Mouse (Mus musculus) spleen, adult 10 weeks (tissue): ENCODE results near the gene Kif1c. TPM values are rescaled to one million over a fixed set of nuclear protein-coding genes. Genes with fewer than 3 reads are reported as not detected.

Source experiments
- polyA plus RNA-seq: library from polyadenylated mRNA; stranded (reverse); fragments of 350-450 nt; fragmentation: Illumina TruSeq; extraction: RNeasy Lipid Tissue Mini Kit (QIAGEN cat#74804); gene quantifications from one replicate; pipeline ENCODE4 v1.2.3, GENCODE M21; 2015; ENCODE audit warnings: low replicate concordance; ENCODE audit not compliant: insufficient read depth

The Kif1c gene
- 17.2 TPM for polyA plus RNA-seq

GRCm38 (mm10) chr11:70699722-70700556 is at the start of gene Kif1c, which contains the start of gene Inca1:
Kif1c (plus strand) TSS chr11:70700548.
Inca1 (minus strand) TSS chr11:70700155.

DNA sequence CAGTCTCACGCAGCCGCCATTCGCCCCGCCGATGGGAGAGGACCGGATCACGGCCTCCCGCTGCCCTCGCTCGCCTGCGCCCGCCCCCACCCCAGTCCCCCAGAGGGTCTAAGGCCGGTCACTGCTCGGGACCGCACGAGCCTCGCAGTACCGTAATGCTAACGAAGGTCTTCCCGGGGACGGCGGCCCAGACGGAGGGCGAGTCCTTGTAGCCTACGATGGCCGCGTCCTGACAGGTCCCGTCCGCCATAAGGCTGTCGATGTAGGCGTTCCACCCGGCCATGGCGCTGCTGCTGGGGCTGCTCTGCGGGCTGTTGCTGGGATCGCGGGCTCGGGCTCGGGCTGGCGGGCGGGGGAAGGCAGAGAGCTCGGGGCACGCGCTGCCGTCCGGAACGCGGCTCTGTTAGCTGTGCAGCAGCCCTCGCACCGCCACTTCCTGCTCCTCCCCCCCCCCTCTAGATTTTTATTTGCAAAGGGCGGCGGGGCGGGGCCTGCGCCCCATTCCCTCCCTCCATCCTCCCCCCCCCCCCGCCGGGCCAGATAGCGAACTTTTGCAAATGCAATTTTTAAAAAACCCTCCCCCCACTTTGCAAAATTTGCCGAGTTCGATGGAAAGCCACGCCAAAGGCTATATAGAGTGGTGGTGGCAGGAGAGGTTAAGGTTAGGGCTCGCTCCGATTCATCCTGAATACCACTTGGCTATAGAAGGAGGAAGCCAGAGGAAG is 46.0 kb upstream of the Kif1c start, which contains the start of gene Pfn1:
TSS of gene Pfn1 (minus strand) at position 447 of the 725 bp plus-strand sequence.

GRCm38 (mm10) chr11:70656964-70657363 is 43.4 kb upstream of the Kif1c start, which contains the start of gene Eno3:
Eno3 (plus strand) TSS chr11:70657202.

DNA sequence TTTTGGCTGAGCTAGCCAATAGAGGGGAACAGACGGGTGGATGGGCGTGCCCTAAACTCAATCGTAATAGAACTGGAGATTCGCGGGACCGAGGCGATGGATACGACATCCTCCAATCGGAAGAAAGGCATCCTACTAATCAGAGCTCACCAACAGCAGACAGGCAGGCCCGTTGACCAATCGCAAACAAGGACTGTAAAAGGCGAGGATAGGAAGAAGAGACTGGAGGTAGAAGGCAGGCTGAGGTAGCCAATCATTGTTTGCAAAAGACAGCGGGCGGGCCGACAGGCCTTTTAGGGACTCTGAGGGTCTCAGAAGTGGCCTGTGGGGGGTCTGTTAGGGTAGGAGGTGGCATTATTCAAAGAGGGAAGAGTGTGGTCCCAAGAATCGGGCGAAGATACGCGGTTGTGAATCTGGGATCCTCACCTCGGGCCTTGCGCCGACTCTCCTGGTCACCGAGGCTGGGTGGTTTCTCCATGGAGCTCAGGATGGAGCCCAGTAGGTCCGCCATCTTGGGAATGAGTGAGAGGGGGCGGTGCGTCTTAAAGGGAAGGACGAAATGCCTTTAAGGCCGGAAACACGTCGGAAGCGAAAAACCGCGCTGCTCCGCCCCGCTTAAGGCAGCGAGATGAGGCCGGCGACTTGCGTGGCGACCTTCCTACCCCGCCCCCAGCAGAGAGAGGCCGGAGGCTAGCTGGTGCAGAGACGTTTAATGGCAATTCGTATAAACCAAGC is 31.4 kb upstream of the Kif1c start, which contains the start of gene Spag7:
TSS of gene Spag7 (minus strand) at position 646 of the 735 bp plus-strand sequence.

DNA sequence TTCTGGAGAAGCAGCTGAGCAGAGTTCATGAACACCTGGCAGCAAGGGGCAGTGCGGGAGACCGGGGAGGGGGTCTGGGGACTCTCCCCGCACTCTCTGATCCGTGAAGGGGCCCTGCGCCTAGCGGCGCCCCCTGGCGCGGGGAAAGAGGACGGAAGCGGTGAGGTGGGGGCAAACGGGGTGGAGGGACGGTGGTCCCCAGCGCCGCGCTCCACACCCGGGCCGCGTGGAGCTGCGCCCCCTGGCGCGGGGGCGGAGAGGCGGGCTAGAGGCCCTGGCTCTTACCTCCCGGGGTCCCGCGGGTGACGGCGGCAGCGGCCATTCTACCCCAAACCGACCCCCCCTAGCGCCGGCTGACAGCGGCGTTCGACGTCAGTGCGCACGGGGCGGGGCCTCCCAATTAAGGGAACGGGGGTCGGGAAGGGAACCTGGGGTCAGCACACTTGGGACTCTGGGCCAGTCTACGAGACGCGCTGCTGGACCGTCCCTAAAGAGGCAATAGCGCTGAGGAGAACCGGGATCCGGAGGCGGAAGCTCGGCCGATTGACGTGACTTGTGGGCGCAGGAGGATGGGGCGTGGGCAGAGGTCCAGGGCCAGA is 12.6 kb upstream of the Kif1c start, which contains the start of gene Camta2:
TSS of gene Camta2 (minus strand) at position 505 of the 599 bp plus-strand sequence.

DNA sequence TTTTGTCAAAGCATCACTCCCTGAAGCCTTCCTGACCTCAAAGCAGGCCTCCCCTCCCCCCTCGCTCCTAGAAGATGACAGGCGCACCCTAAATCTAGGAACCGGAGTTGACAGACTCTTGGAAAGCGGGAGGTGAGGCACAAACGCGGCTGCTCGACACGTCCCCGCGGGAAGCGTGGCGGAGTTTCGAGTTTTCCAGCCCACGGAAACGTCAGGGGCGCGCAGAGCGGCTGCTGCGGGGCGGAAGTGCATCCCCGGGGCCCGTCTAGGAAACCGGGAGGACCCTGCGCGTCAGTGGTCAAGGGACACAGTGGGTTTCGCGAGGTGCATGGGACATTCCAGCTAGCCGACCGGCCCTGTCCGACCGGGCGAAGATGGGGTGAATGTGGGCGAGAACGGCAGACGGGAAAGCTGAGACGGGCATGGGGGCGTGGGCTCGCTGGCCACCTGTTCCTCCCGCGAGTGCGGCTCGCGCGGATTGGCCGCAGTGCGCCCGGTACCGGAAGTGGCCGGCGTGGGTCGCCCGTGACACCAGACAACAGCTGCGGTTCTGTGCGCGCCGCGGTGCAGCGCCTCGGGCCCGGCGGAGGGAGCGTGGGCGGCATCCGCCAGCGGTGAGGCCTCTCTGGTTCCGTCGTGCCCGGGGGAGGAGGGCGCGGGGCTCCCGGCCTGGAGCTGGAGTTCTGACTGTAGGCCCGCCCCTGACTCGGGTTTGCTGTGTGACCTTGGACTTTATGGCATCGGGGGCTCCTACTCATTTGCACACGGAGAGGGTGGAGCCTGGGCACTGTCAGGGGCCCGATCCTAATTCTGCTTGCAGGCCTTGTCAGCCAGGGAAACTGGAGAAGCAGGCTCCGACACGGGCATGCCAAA is 63.8 kb downstream of the Kif1c start, which contains the start of gene Zfp3:
TSS of gene Zfp3 (plus strand) at position 274 of the 873 bp plus-strand sequence.

Other genes with a start within 250 kb of the Kif1c start
- 40.8 TPM for gene Med11, start 248.6 kb upstream of the Kif1c start, polyA plus RNA-seq
- gene Zmynd15, start 241.1 kb upstream of the Kif1c start, polyA plus RNA-seq = 4.9 TPM
- gene Cxcl16, start 240.6 kb upstream of the Kif1c start, polyA plus RNA-seq = 36.3 TPM
- gene Tm4sf5, start 195.3 kb upstream of the Kif1c start, polyA plus RNA-seq = 2.2 TPM
- gene Vmo1, start 185.9 kb upstream of the Kif1c start, polyA plus RNA-seq = not detected
- not detected for gene Gltpd2, start 181.4 kb upstream of the Kif1c start, polyA plus RNA-seq
- gene Psmb6, start 175.2 kb upstream of the Kif1c start, polyA plus RNA-seq = 92.2 TPM
- not detected for gene Gm40193, start 167.6 kb upstream of the Kif1c start, polyA plus RNA-seq
- gene Pld2, start 160.5 kb upstream of the Kif1c start, polyA plus RNA-seq = 8.9 TPM
- 52.0 TPM for gene Mink1, start 137.7 kb upstream of the Kif1c start, polyA plus RNA-seq
- not detected for gene 4930544D05Rik, start 84.7 kb upstream of the Kif1c start, polyA plus RNA-seq
- gene Chrne, start 81.3 kb upstream of the Kif1c start, polyA plus RNA-seq = 0.47 TPM
- gene Gp1ba, start 61.4 kb upstream of the Kif1c start, polyA plus RNA-seq = 3.7 TPM
- gene Rnf167, start 53.3 kb upstream of the Kif1c start, polyA plus RNA-seq = 203 TPM
- 93.8 TPM for gene Slc25a11, start 53.1 kb upstream of the Kif1c start, polyA plus RNA-seq
- gene Pfn1, start 45.9 kb upstream of the Kif1c start, polyA plus RNA-seq = 1,849 TPM
- 22.1 TPM for gene Eno3, start 43.3 kb upstream of the Kif1c start, polyA plus RNA-seq
- 38.6 TPM for gene Spag7, start 31.1 kb upstream of the Kif1c start, polyA plus RNA-seq
- 19.7 TPM for gene Camta2, start 12.4 kb upstream of the Kif1c start, polyA plus RNA-seq
- gene Inca1, start 393 bp upstream of the Kif1c start, polyA plus RNA-seq = 1.0 TPM
- 9.9 TPM for gene Zfp3, start 63.7 kb downstream of the Kif1c start, polyA plus RNA-seq
- gene Scimp, start 112.0 kb downstream of the Kif1c start, polyA plus RNA-seq = 33.4 TPM
- gene Rabep1, start 144.2 kb downstream of the Kif1c start, polyA plus RNA-seq = 51.8 TPM